In genomic region chr6:91518454-91519020, GRCm38 (mm10) we compare ENCODE assay signal across 18 mouse cellular contexts. TPM values are rescaled to one million over a fixed set of nuclear protein-coding genes. Genes with fewer than 3 reads are reported as not detected.
DNase-seq lines count a peak whose midpoint lies in the region; ATAC-seq lines count a peak whose summit lies in the region.
"Had no signal": no experiment of that assay in that cellular context is flagged by ENCODE, and none has a peak within 500 bp of the region (broad histone marks: within the 10 kb centered on the region; RNA-seq: fewer than 3 reads in every experiment).

No protein-coding gene starts in this region.

- H3K9ac ChIP-seq in heart, embryonic 13.5 days: peak overlapping the region; percentile 6; the same call in 1 of the 2 replicates
- H3K9ac ChIP-seq in limb, embryonic 13.5 days: 0 out of 2 replicates have a peak overlapping the region, but pooled peaks have one; percentile 35
- H3K9ac ChIP-seq: forebrain, embryonic 15.5 days; hindbrain, embryonic 14.5 days; intestine, embryonic 15.5 days had no signal

- ATAC-seq in heart, embryonic 13.5 days (ENCODE audit: extremely low read depth, insufficient number of reproducible peaks, low FRiP score, low TSS enrichment): no peak
- ATAC-seq in limb, embryonic 13.5 days (ENCODE audit: low FRiP score, low read depth): no peak
- ATAC-seq: forebrain, embryonic 15.5 days; intestine, embryonic 15.5 days had no signal

- H3K4me1 ChIP-seq in heart, embryonic 13.5 days: peaks cover 34% of the 10 kb centered on the region
- H3K4me1 ChIP-seq in limb, embryonic 13.5 days: peaks cover 26% of the 10 kb centered on the region
- peaks cover 23% of the 10 kb centered on the region for H3K4me1 ChIP-seq in limb, embryonic 10.5 days

- no peak overlapping the region for H3K4me3 ChIP-seq in heart, embryonic 13.5 days
- H3K4me3 ChIP-seq in limb, embryonic 13.5 days: no peak overlapping the region
- no peak overlapping the region for H3K4me3 ChIP-seq in limb, embryonic 10.5 days
- H3K4me3 ChIP-seq: erythroblast, embryonic 14.5 days; forebrain, embryonic 15.5 days; intestine, embryonic 15.5 days had no signal

- no peaks in the 10 kb centered on the region for H3K9me3 ChIP-seq in heart, embryonic 13.5 days
- no peaks in the 10 kb centered on the region for H3K9me3 ChIP-seq in limb, embryonic 13.5 days
- no peaks in the 10 kb centered on the region for H3K9me3 ChIP-seq in limb, embryonic 10.5 days (replicated peaks)
- H3K9me3 ChIP-seq: forebrain, embryonic 15.5 days; intestine, embryonic 15.5 days had no signal

- H3K36me3 ChIP-seq in heart, embryonic 13.5 days: peaks cover 65% of the 10 kb centered on the region
- H3K36me3 ChIP-seq in limb, embryonic 13.5 days: peaks cover 59% of the 10 kb centered on the region
- peaks cover 64% of the 10 kb centered on the region for H3K36me3 ChIP-seq in limb, embryonic 10.5 days

- no peak for DNase-seq in heart, adult 8-10 months (ENCODE audit: low spot score)
- no peak for DNase-seq in limb, embryonic 10.5 days (ENCODE audit: low spot score)
- peak; percentile 48 for DNase-seq in MN1 (ENCODE audit: low spot score)
- DNase-seq in frontal cortex, postnatal 36 days (ENCODE audit: low spot score in 2 of 2): peak; percentile 51 to 72
- no peak for DNase-seq in thymus, postnatal 25 days
- DNase-seq: cerebellum, adult 9-11 months; layer of hippocampus, postnatal 36 days; lung, adult 2 months; lung, postnatal 36 days; spleen, adult 18-20 months; thymus, adult 2 months had no signal

- H3K27me3 ChIP-seq in heart, embryonic 13.5 days (replicated peaks): no peaks in the 10 kb centered on the region
- no peaks in the 10 kb centered on the region for H3K27me3 ChIP-seq in limb, embryonic 13.5 days
- H3K27me3 ChIP-seq in limb, embryonic 10.5 days (ENCODE audit: low read depth, poor library complexity, severe bottlenecking): no peaks in the 10 kb centered on the region
- H3K27me3 ChIP-seq: forebrain, embryonic 15.5 days; intestine, embryonic 15.5 days had no signal

- H3K4me2 ChIP-seq in heart, embryonic 13.5 days: 0 out of 2 replicates have a peak overlapping the region, but pooled peaks have one; percentile 11
- H3K4me2 ChIP-seq in limb, embryonic 13.5 days (replicated peaks): no peak overlapping the region
- H3K4me2 ChIP-seq: forebrain, embryonic 15.5 days; hindbrain, embryonic 14.5 days; intestine, embryonic 15.5 days; midbrain, embryonic 11.5 days had no signal

- H3K27ac ChIP-seq in heart, embryonic 13.5 days (replicated peaks): peak overlapping the region; percentile 54
- no peak overlapping the region for H3K27ac ChIP-seq in limb, embryonic 13.5 days
- H3K27ac ChIP-seq in limb, embryonic 10.5 days: no peak overlapping the region
- H3K27ac ChIP-seq: forebrain, embryonic 15.5 days; hindbrain, embryonic 14.5 days; intestine, embryonic 15.5 days had no signal

- 73% methylated on average over 7 of the region's 7 CpGs for WGBS in heart, embryonic 13.5 days
- 87% methylated on average over 7 of the region's 7 CpGs for WGBS in limb, embryonic 13.5 days
- WGBS in limb, embryonic 10.5 days: 90% methylated on average over 7 of the region's 7 CpGs

RNA-seq across cellular contexts. Expression of gene Lsm3, which starts 2.8 kb away (rescaled TPM):
- polyA plus RNA-seq in heart, embryonic 13.5 days (2015; fragmentation: Nextera tagmentation; extraction: Ambion mirVana): 180 and 207 TPM in 2 replicates
- 10 to 100 TPM; 61.4 to 69.1 (median 65.6) TPM for total RNA-seq in heart, adult 8-10 months (2022)
- 269 and 271 TPM in 2 replicates for polyA plus RNA-seq in limb, embryonic 13.5 days (2015; fragmentation: Nextera tagmentation; extraction: Ambion mirVana)
- polyA plus RNA-seq in limb, embryonic 10.5 days (2016; fragmentation: Nextera tagmentation; extraction: Ambion mirVana): 460 and 503 TPM in 2 replicates

RNA-seq across cellular contexts. Expression of gene Xpc, which starts 2.8 kb away (rescaled TPM):
- polyA plus RNA-seq in heart, embryonic 13.5 days (2015; fragmentation: Nextera tagmentation; extraction: Ambion mirVana): 10.5 and 11.0 TPM in 2 replicates
- total RNA-seq in heart, adult 8-10 months (2022): 10 to 100 TPM in 3 of 4 experiments, 1 to 10 TPM in 1; 9.6 to 11.0 (median 10.7) TPM
- polyA plus RNA-seq in limb, embryonic 13.5 days (2015; fragmentation: Nextera tagmentation; extraction: Ambion mirVana): 19.9 and 21.7 TPM in 2 replicates
- polyA plus RNA-seq in limb, embryonic 10.5 days (2016; fragmentation: Nextera tagmentation; extraction: Ambion mirVana): 25.0 and 27.0 TPM in 2 replicates

RNA-seq across cellular contexts. Expression of gene Tmem43, which starts 45.0 kb away (rescaled TPM):
- polyA plus RNA-seq in heart, embryonic 13.5 days (2015; fragmentation: Nextera tagmentation; extraction: Ambion mirVana): 26.7 and 28.1 TPM in 2 replicates
- 10 to 100 TPM; 22.0 to 29.4 (median 26.1) TPM for total RNA-seq in heart, adult 8-10 months (2022)
- polyA plus RNA-seq in limb, embryonic 13.5 days (2015; fragmentation: Nextera tagmentation; extraction: Ambion mirVana): 61.2 and 64.4 TPM in 2 replicates
- 60.3 and 60.4 TPM in 2 replicates for polyA plus RNA-seq in limb, embryonic 10.5 days (2016; fragmentation: Nextera tagmentation; extraction: Ambion mirVana)

RNA-seq across cellular contexts. Expression of gene Chchd4, which starts 45.2 kb away (rescaled TPM):
- polyA plus RNA-seq in heart, embryonic 13.5 days (2015; fragmentation: Nextera tagmentation; extraction: Ambion mirVana): 28.0 and 33.0 TPM in 2 replicates
- 10 to 100 TPM; 14.5 to 20.5 (median 16.6) TPM for total RNA-seq in heart, adult 8-10 months (2022)
- polyA plus RNA-seq in limb, embryonic 13.5 days (2015; fragmentation: Nextera tagmentation; extraction: Ambion mirVana): 22.3 and 22.6 TPM in 2 replicates
- 32.8 and 44.9 TPM in 2 replicates for polyA plus RNA-seq in limb, embryonic 10.5 days (2016; fragmentation: Nextera tagmentation; extraction: Ambion mirVana)

Comparison
In these comparisons a context has a peak if more than half of its experiments do, and no peak if none do; other contexts are left out.
1. DNase-seq: peak in MN1 (single experiment) and frontal cortex, postnatal 36 days (2 of 2); none in heart, adult 8-10 months (single experiment), limb, embryonic 10.5 days (single experiment) and thymus, postnatal 25 days (single experiment).